Mouse (Mus musculus) bone marrow macrophage, adult 2 months (primary cell): ENCODE measurements at regions not wholly inside any gene's neighbourhood (a gene's known extent, or its start where the extent isn't known, plus 50 kb on each side); places are given as distances from the start of the nearest gene placed in this dataset.

Source experiments
- CTCF ChIP-seq: IDR thresholded peaks from 2 replicates; pipeline ENCODE4 v1.5.1; 2012; ENCODE audit warnings: low read depth, mild to moderate bottlenecking, low read length, moderate library complexity
- POLR2A ChIP-seq: IDR thresholded peaks from 2 replicates; pipeline ENCODE4 v1.6.1; 2012; ENCODE audit warnings: mild to moderate bottlenecking, low read depth, low read length, borderline replicate concordance

DNA sequence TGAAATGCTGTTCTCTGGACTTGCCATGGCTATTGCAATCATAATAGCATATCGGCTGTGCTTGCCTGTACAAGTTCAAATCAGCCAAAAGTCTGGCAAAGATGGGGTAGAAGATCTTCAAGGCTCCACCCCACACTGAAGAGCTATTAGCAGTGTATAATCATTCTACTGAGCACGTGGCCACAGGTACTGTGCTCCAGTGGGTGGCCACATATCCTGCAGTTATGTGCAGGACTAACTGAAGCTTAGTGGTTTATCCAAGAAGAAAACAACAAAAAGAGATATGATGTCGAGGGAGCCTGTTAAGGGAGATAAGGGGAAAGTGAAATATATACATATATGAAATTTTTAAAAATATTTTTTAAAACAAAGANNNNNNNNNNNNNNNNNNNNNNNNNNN, 309.2 kb downstream of the Meis1 start:
- TF ChIP-seq CTCF: no peak
- no peak for TF ChIP-seq POLR2A
